Mouse (Mus musculus) lung, embryonic 16.5 days (tissue): ENCODE results near the gene Klhl35. TPM values are rescaled to one million over a fixed set of nuclear protein-coding genes. Genes with fewer than 3 reads are reported as not detected.

ENCODE experiments used
- ATAC-seq: fragments of 200-750 bp; cut with Nextera tagmentation; 2 replicates; pipeline ENCODE4 v1.8.0; 2017; ENCODE audit warnings: low read depth, mild to moderate bottlenecking, moderate library complexity
- H3K27ac ChIP-seq: fragments of 300-500 bp; sonication (generic); 2 replicates; pipeline ENCODE4 v1.5.1; 2014; ENCODE audit warnings: mild to moderate bottlenecking, control low read depth, low read length
- H3K27me3 ChIP-seq: fragments of 300-500 bp; sonication (generic); 2 replicates; pipeline ENCODE4 v1.6.1; 2014; ENCODE audit warnings: low read depth, low read length, mixed read lengths; ENCODE audit not compliant: control insufficient read depth, insufficient read depth
- H3K36me3 ChIP-seq: fragments of 300-500 bp; sonication (generic); 2 replicates; pipeline ENCODE4 v1.6.1; 2014; ENCODE audit warnings: low read length; ENCODE audit not compliant: control insufficient read depth, insufficient read depth
- H3K4me1 ChIP-seq: fragments of 300-500 bp; sonication (generic); replicated peaks from 2 replicates; pipeline ENCODE4 v1.6.1; 2014; ENCODE audit warnings: low read length, mixed read lengths; ENCODE audit not compliant: control insufficient read depth, insufficient read depth
- H3K4me2 ChIP-seq: fragments of 300-500 bp; sonication (generic); 2 replicates; pipeline ENCODE4 v1.6.1; 2014; ENCODE audit warnings: low read depth, low read length, control low read depth
- H3K4me3 ChIP-seq: fragments of 300-500 bp; sonication (generic); 2 replicates; pipeline ENCODE4 v1.5.1; 2014; ENCODE audit warnings: mild to moderate bottlenecking, low read length, control low read depth
- H3K9ac ChIP-seq: fragments of 300-500 bp; sonication (generic); 2 replicates; pipeline ENCODE4 v1.6.1; 2014; ENCODE audit warnings: low read length, control low read depth
- H3K9me3 ChIP-seq: fragments of 300-500 bp; sonication (generic); 2 replicates; pipeline ENCODE4 v1.6.1; 2016; ENCODE audit warnings: low read length; ENCODE audit not compliant: control insufficient read depth
- WGBS: fragments of 180-500 bp; shearing (Covaris S2); extraction: QIAGEN DNeasy Blood & Tissue Kit; methylation state at CpG from one replicate; pipeline ENCODE4 v1.1.7; 2014; 5-methylcytosine and 5-hydroxymethylcytosine counted together
- polyA plus RNA-seq: library from polyadenylated mRNA; unstranded; fragments of >200 nt; fragmentation: Nextera tagmentation; extraction: Ambion mirVana; gene quantifications from 2 replicates; pipeline ENCODE4 v1.2.1, GENCODE M21; 2015

Klhl35 gene
- polyA plus RNA-seq, 1 experiment from 2014 or later, result 0.30 TPM

GRCm38 (mm10) chr7:99430246-99430645, 35.6 kb upstream of the Klhl35 start:
- no peak overlapping the region for H3K4me2 ChIP-seq
- no peak overlapping the region for H3K4me3 ChIP-seq
- 65% methylated on average over 11 of the region's 11 CpGs for WGBS
- ATAC-seq, result no peak
- H3K27ac ChIP-seq, result no peak overlapping the region
- H3K9ac ChIP-seq, result no peak overlapping the region
- no peaks in the 10 kb centered on the region for H3K27me3 ChIP-seq
- no peaks in the 10 kb centered on the region for H3K9me3 ChIP-seq
- peaks cover 4% of the 10 kb centered on the region for H3K4me1 ChIP-seq
- H3K36me3 ChIP-seq, result no peaks in the 10 kb centered on the region

- peaks cover 3% of the 10 kb centered on the region; the same call in 1 of the 2 replicates for H3K4me1 ChIP-seq
- H3K27me3 ChIP-seq, result no peaks in the 10 kb centered on the region
- ATAC-seq, result no peak
- H3K4me3 ChIP-seq, result no peak overlapping the region
- H3K4me2 ChIP-seq, result no peak overlapping the region
- 66% methylated on average over 14 of the region's 14 CpGs for WGBS
- no peak overlapping the region for H3K9ac ChIP-seq
- H3K27ac ChIP-seq, result no peak overlapping the region
- H3K9me3 ChIP-seq, result no peaks in the 10 kb centered on the region
- no peaks in the 10 kb centered on the region for H3K36me3 ChIP-seq
These were observed 33.6 kb upstream of the Klhl35 start for GRCm38 (mm10) chr7:99432248-99432647.

- Histone ChIP-seq H3K27ac (no peak overlapping the region), H3K4me2 (no peak overlapping the region), H3K27me3 (no peaks in the 10 kb centered on the region), H3K9me3 (no peaks in the 10 kb centered on the region), H3K9ac (no peak overlapping the region), H3K36me3 (no peaks in the 10 kb centered on the region), H3K4me3 (no peak overlapping the region), H3K4me1 (peaks cover 3% of the 10 kb centered on the region; the same call in 1 of the 2 replicates)
- no peak for ATAC-seq
- WGBS, result 77% methylated on average over 6 of the region's 6 CpGs
These were observed 32.9 kb upstream of the Klhl35 start for GRCm38 (mm10) chr7:99432863-99433262.

- Histone ChIP-seq H3K4me3 (no peak overlapping the region), H3K4me2 (no peak overlapping the region), H3K4me1 (peaks cover 3% of the 10 kb centered on the region; the same call in 1 of the 2 replicates), H3K27me3 (no peaks in the 10 kb centered on the region), H3K9ac (no peak overlapping the region), H3K36me3 (no peaks in the 10 kb centered on the region), H3K9me3 (no peaks in the 10 kb centered on the region), H3K27ac (no peak overlapping the region)
- WGBS, result 49% methylated on average over 12 of the region's 12 CpGs
- ATAC-seq, result no peak
These were observed 31.0 kb upstream of the Klhl35 start for GRCm38 (mm10) chr7:99434672-99435250.

- no peak for ATAC-seq
- H3K27ac ChIP-seq, result no peak overlapping the region
- H3K4me3 ChIP-seq, result no peak overlapping the region
- peaks cover 7% of the 10 kb centered on the region for H3K4me1 ChIP-seq
- H3K36me3 ChIP-seq, result no peaks in the 10 kb centered on the region
- H3K4me2 ChIP-seq, result no peak overlapping the region
- no peaks in the 10 kb centered on the region for H3K27me3 ChIP-seq
- 17% methylated on average over 4 of the region's 4 CpGs for WGBS
- no peaks in the 10 kb centered on the region for H3K9me3 ChIP-seq
- H3K9ac ChIP-seq, result no peak overlapping the region
These were observed 29.3 kb upstream of the Klhl35 start for GRCm38 (mm10) chr7:99436530-99436929.

GRCm38 (mm10) chr7:99438881-99439280, 26.9 kb upstream of the Klhl35 start:
- peaks cover 13% of the 10 kb centered on the region for H3K4me1 ChIP-seq
- no peak for ATAC-seq
- H3K27ac ChIP-seq, result no peak overlapping the region
- no peak overlapping the region for H3K4me3 ChIP-seq
- H3K9me3 ChIP-seq, result no peaks in the 10 kb centered on the region
- no peak overlapping the region for H3K9ac ChIP-seq
- H3K4me2 ChIP-seq, result no peak overlapping the region
- no peaks in the 10 kb centered on the region for H3K27me3 ChIP-seq
- no peaks in the 10 kb centered on the region for H3K36me3 ChIP-seq
- WGBS, result 62% methylated on average over 10 of the region's 10 CpGs

- Histone ChIP-seq H3K4me1 (peaks cover 13% of the 10 kb centered on the region), H3K9me3 (no peaks in the 10 kb centered on the region), H3K4me3 (no peak overlapping the region), H3K9ac (peak overlapping the region; percentile 2; the same call in 1 of the 2 replicates), H3K27ac (peak overlapping the region; percentile 81), H3K36me3 (no peaks in the 10 kb centered on the region), H3K4me2 (no peak overlapping the region), H3K27me3 (no peaks in the 10 kb centered on the region)
- ATAC-seq, result peak; percentile 92
- 17% methylated on average over 6 of the region's 6 CpGs for WGBS
These were observed 24.2 kb upstream of the Klhl35 start for GRCm38 (mm10) chr7:99441534-99442072.

- H3K9ac ChIP-seq, result no peak overlapping the region
- 56% methylated on average over 5 of the region's 5 CpGs for WGBS
- no peak for ATAC-seq
- H3K27ac ChIP-seq, result no peak overlapping the region
- no peaks in the 10 kb centered on the region for H3K9me3 ChIP-seq
- H3K4me1 ChIP-seq, result peaks cover 13% of the 10 kb centered on the region
- no peaks in the 10 kb centered on the region for H3K27me3 ChIP-seq
- no peaks in the 10 kb centered on the region for H3K36me3 ChIP-seq
- H3K4me2 ChIP-seq, result no peak overlapping the region
- H3K4me3 ChIP-seq, result no peak overlapping the region
These were observed 22.6 kb upstream of the Klhl35 start for GRCm38 (mm10) chr7:99443164-99443563.

- H3K27ac ChIP-seq, result no peak overlapping the region
- H3K9me3 ChIP-seq, result no peaks in the 10 kb centered on the region
- no peaks in the 10 kb centered on the region for H3K36me3 ChIP-seq
- ATAC-seq, result no peak
- H3K9ac ChIP-seq, result no peak overlapping the region
- H3K4me3 ChIP-seq, result no peak overlapping the region
- no peaks in the 10 kb centered on the region for H3K27me3 ChIP-seq
- 65% methylated on average over 6 of the region's 6 CpGs for WGBS
- H3K4me1 ChIP-seq, result peaks cover 13% of the 10 kb centered on the region
- no peak overlapping the region for H3K4me2 ChIP-seq
These were observed 21.8 kb upstream of the Klhl35 start for GRCm38 (mm10) chr7:99444012-99444411.
